In genomic region chr1:151563893-151564292, GRCm38 (mm10) we compare ENCODE assay signal across 16 mouse cellular contexts. TPM values are rescaled to one million over a fixed set of nuclear protein-coding genes. Genes with fewer than 3 reads are reported as not detected.
DNase-seq lines count a peak whose midpoint lies in the region; ATAC-seq lines count a peak whose summit lies in the region.
"Had no signal": no experiment of that assay in that cellular context is flagged by ENCODE, and none has a peak within 500 bp of the region (broad histone marks: within the 10 kb centered on the region; RNA-seq: fewer than 3 reads in every experiment).

No protein-coding gene starts in this region.

- peak; percentile 51; the same call in 1 of the 2 replicates for ATAC-seq in forebrain, embryonic 15.5 days (replicated peaks)
- ATAC-seq in forebrain, embryonic 11.5 days (replicated peaks; ENCODE audit: low FRiP score) = no peak
- ATAC-seq in midbrain, embryonic 14.5 days (ENCODE audit: low FRiP score, low TSS enrichment) = no peak
- ATAC-seq in midbrain, embryonic 15.5 days (replicated peaks) = no peak
- ATAC-seq in CD4-positive, CD25-positive, alpha-beta regulatory T cell, adult 4 months = peak; percentile 13

- no peak for DNase-seq in forebrain, embryonic 11.5 days (ENCODE audit: low spot score)
- DNase-seq in midbrain, embryonic 14.5 days = no peak
- DNase-seq in ZHBTc4 (ENCODE audit: low read depth, low spot score) = peak; percentile 0
- DNase-seq in urinary bladder, postnatal 4 days (ENCODE audit: low spot score in 2 of 2) = no peak
- no peak for DNase-seq in lung, adult 18-20 months

- WGBS in forebrain, embryonic 15.5 days = 38% methylated on average over 6 of the region's 6 CpGs
- WGBS in forebrain, embryonic 11.5 days = 55% methylated on average over 6 of the region's 6 CpGs
- WGBS in midbrain, embryonic 14.5 days = 53% methylated on average over 6 of the region's 6 CpGs
- WGBS in midbrain, embryonic 15.5 days = 59% methylated on average over 6 of the region's 6 CpGs

- no peaks in the 10 kb centered on the region for H3K27me3 ChIP-seq in forebrain, embryonic 15.5 days
- H3K27me3 ChIP-seq in forebrain, embryonic 11.5 days (ENCODE audit: control insufficient read depth, insufficient read depth, low read length) = no peaks in the 10 kb centered on the region
- H3K27me3 ChIP-seq in midbrain, embryonic 14.5 days (ENCODE audit: control insufficient read depth, insufficient read depth, low read length) = no peaks in the 10 kb centered on the region
- H3K27me3 ChIP-seq in midbrain, embryonic 15.5 days (replicated peaks) = no peaks in the 10 kb centered on the region
- H3K27me3 ChIP-seq: embryonic facial prominence, embryonic 12.5 days; limb, embryonic 15.5 days; lung, embryonic 15.5 days had no signal

- H3K4me2 ChIP-seq in forebrain, embryonic 15.5 days (replicated peaks) = no peak overlapping the region
- no peak overlapping the region for H3K4me2 ChIP-seq in forebrain, embryonic 11.5 days (ENCODE audit: low read depth, low read length, severe bottlenecking)
- 0 out of 2 replicates have a peak overlapping the region, but pooled peaks have one; percentile 4 for H3K4me2 ChIP-seq in midbrain, embryonic 14.5 days (ENCODE audit: low read length)
- no peak overlapping the region for H3K4me2 ChIP-seq in midbrain, embryonic 15.5 days
- H3K4me2 ChIP-seq: embryonic facial prominence, embryonic 12.5 days; heart, embryonic 13.5 days; hindbrain, embryonic 14.5 days; limb, embryonic 15.5 days; lung, embryonic 15.5 days; neural tube, embryonic 12.5 days had no signal

- no peaks in the 10 kb centered on the region for H3K9me3 ChIP-seq in forebrain, embryonic 15.5 days
- no peaks in the 10 kb centered on the region for H3K9me3 ChIP-seq in forebrain, embryonic 11.5 days (ENCODE audit: control insufficient read depth, low read length)
- no peaks in the 10 kb centered on the region for H3K9me3 ChIP-seq in midbrain, embryonic 14.5 days (ENCODE audit: control insufficient read depth, low read length)
- no peaks in the 10 kb centered on the region for H3K9me3 ChIP-seq in midbrain, embryonic 15.5 days
- H3K9me3 ChIP-seq: embryonic facial prominence, embryonic 12.5 days; heart, embryonic 13.5 days; limb, embryonic 15.5 days; lung, embryonic 15.5 days; megakaryocyte, embryonic 14.5 days; neural tube, embryonic 12.5 days had no signal

- H3K4me3 ChIP-seq in forebrain, embryonic 15.5 days = no peak overlapping the region
- H3K4me3 ChIP-seq in forebrain, embryonic 11.5 days (ENCODE audit: low read depth, low read length) = no peak overlapping the region
- no peak overlapping the region for H3K4me3 ChIP-seq in midbrain, embryonic 14.5 days (replicated peaks; ENCODE audit: low read depth, low read length)
- no peak overlapping the region for H3K4me3 ChIP-seq in midbrain, embryonic 15.5 days
- H3K4me3 ChIP-seq: embryonic facial prominence, embryonic 12.5 days; heart, embryonic 13.5 days; limb, embryonic 15.5 days; lung, embryonic 15.5 days; megakaryocyte, embryonic 14.5 days; neural tube, embryonic 12.5 days had no signal

- no peak overlapping the region for H3K27ac ChIP-seq in forebrain, embryonic 15.5 days (replicated peaks)
- H3K27ac ChIP-seq in forebrain, embryonic 11.5 days (ENCODE audit: low read depth, low read length) = no peak overlapping the region
- no peak overlapping the region for H3K27ac ChIP-seq in midbrain, embryonic 14.5 days (replicated peaks; ENCODE audit: low read depth, low read length)
- no peak overlapping the region for H3K27ac ChIP-seq in midbrain, embryonic 15.5 days
- H3K27ac ChIP-seq: embryonic facial prominence, embryonic 12.5 days; heart, embryonic 13.5 days; hindbrain, embryonic 14.5 days; limb, embryonic 15.5 days; liver, embryonic 14.5 days; lung, embryonic 15.5 days; neural tube, embryonic 12.5 days had no signal

- no peaks in the 10 kb centered on the region for H3K36me3 ChIP-seq in forebrain, embryonic 15.5 days
- no peaks in the 10 kb centered on the region for H3K36me3 ChIP-seq in forebrain, embryonic 11.5 days (ENCODE audit: control insufficient read depth, insufficient read depth, low read length)
- no peaks in the 10 kb centered on the region for H3K36me3 ChIP-seq in midbrain, embryonic 14.5 days (ENCODE audit: control insufficient read depth, insufficient read depth, low read length)
- no peaks in the 10 kb centered on the region for H3K36me3 ChIP-seq in midbrain, embryonic 15.5 days (replicated peaks)
- H3K36me3 ChIP-seq: embryonic facial prominence, embryonic 12.5 days; heart, embryonic 13.5 days; limb, embryonic 15.5 days; lung, embryonic 15.5 days; neural tube, embryonic 12.5 days had no signal

- H3K4me1 ChIP-seq in forebrain, embryonic 15.5 days = 0 out of 2 replicates have a peak, but pooled peaks cover 8% of the 10 kb centered on the region
- H3K4me1 ChIP-seq in forebrain, embryonic 11.5 days (replicated peaks; ENCODE audit: control insufficient read depth, insufficient read depth, low read length) = no peaks in the 10 kb centered on the region
- no peaks in the 10 kb centered on the region for H3K4me1 ChIP-seq in midbrain, embryonic 14.5 days (ENCODE audit: control insufficient read depth, insufficient read depth, low read length)
- peaks cover 8% of the 10 kb centered on the region for H3K4me1 ChIP-seq in midbrain, embryonic 15.5 days
- H3K4me1 ChIP-seq: embryonic facial prominence, embryonic 12.5 days; heart, embryonic 13.5 days; limb, embryonic 15.5 days; lung, embryonic 15.5 days; neural tube, embryonic 12.5 days had no signal

- H3K9ac ChIP-seq in forebrain, embryonic 15.5 days (replicated peaks) = no peak overlapping the region
- H3K9ac ChIP-seq in forebrain, embryonic 11.5 days (ENCODE audit: low read length) = no peak overlapping the region
- no peak overlapping the region for H3K9ac ChIP-seq in midbrain, embryonic 14.5 days (replicated peaks; ENCODE audit: low read length)
- H3K9ac ChIP-seq in midbrain, embryonic 15.5 days = no peak overlapping the region
- H3K9ac ChIP-seq: embryonic facial prominence, embryonic 12.5 days; heart, embryonic 13.5 days; hindbrain, embryonic 14.5 days; limb, embryonic 15.5 days; liver, embryonic 14.5 days; lung, embryonic 15.5 days; neural tube, embryonic 12.5 days had no signal

RNA-seq across cellular contexts. Expression of gene Fam129a, which starts 7.1 kb away (rescaled TPM):
- polyA plus RNA-seq in forebrain, embryonic 15.5 days (2015; fragmentation: Nextera tagmentation; extraction: Ambion mirVana) = 0.41 and 2.2 TPM in 2 replicates
- 1.1 and 1.3 TPM in 2 replicates for polyA plus RNA-seq in forebrain, embryonic 11.5 days (2014; fragmentation: Nextera tagmentation; extraction: Ambion mirVana)
- 0.23 and 0.93 TPM in 2 replicates for polyA plus RNA-seq in midbrain, embryonic 14.5 days (2014; fragmentation: Nextera tagmentation; extraction: Ambion mirVana)
- polyA plus RNA-seq in midbrain, embryonic 15.5 days (2015; fragmentation: Nextera tagmentation; extraction: Ambion mirVana) = 0.77 and 1.4 TPM in 2 replicates
- 10 to 100 TPM; 55.3 to 74.9 TPM for polyA plus RNA-seq in CD4-positive, CD25-positive, alpha-beta regulatory T cell, adult 4 months (2017; shearing (Covaris generic))

Comparison
In these comparisons a context has a peak if more than half of its experiments do, and no peak if none do; other contexts are left out.
1. ATAC-seq: peak in forebrain, embryonic 15.5 days (single experiment) and CD4-positive, CD25-positive, alpha-beta regulatory T cell, adult 4 months (single experiment); none in forebrain, embryonic 11.5 days (single experiment), midbrain, embryonic 14.5 days (single experiment) and midbrain, embryonic 15.5 days (single experiment).
2. RNA of gene Fam129a, which starts 7.1 kb away (polyA plus RNA-seq): 55.3 to 74.9 TPM in CD4-positive, CD25-positive, alpha-beta regulatory T cell, adult 4 months; 0.41 to 2.2 TPM in forebrain, embryonic 15.5 days, 1.1 to 1.3 TPM in forebrain, embryonic 11.5 days, 0.23 to 0.93 TPM in midbrain, embryonic 14.5 days and 0.77 to 1.4 TPM in midbrain, embryonic 15.5 days; every median in the first group is over 10 times any median in the second.